Mouse (Mus musculus): Measurements from ENCODE around the gene Os9. TPM values are rescaled to one million over a fixed set of nuclear protein-coding genes. Genes with fewer than 3 reads are reported as not detected.

Os9 gene
- polyA plus RNA-seq, 1 experiment from 2014 or later: 47.8 TPM

DNA sequence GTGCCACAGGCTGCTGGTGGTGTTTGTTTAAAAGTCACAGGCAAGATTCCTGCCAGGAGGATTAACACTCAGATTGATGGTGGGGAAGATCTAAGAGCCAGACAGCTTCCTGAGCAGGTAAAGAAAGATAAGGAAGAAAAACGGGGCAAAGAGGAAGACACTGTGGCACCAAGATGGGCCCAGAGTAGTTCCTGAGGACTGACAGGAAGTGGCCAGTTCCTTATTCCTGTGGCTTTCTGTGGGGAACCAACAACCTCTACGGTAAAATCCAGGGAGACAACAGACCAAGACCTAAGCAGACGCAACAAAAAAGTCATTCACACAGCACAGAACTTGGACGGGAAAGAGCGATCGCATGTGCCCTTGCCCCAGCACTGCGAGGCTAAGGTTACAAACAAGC is 17.3 kb downstream of the Os9 start:
- peaks cover 10% of the 10 kb centered on the region for H3K36me3 ChIP-seq (ENCODE audit: control insufficient read depth, insufficient read depth, low read length)
- no peak for ATAC-seq (ENCODE audit: insufficient number of reproducible peaks, insufficient read depth, low FRiP score, low read depth)
- WGBS: 53% methylated on average over 7 of the region's 7 CpGs
- H3K4me3 ChIP-seq (ENCODE audit: low read depth, low read length): no peak overlapping the region
- H3K9me3 ChIP-seq (ENCODE audit: control insufficient read depth, low read depth, low read length): no peaks in the 10 kb centered on the region
- no peaks in the 10 kb centered on the region for H3K27me3 ChIP-seq (ENCODE audit: control insufficient read depth, insufficient read depth, low read length)
- no peaks in the 10 kb centered on the region for H3K4me1 ChIP-seq (ENCODE audit: control insufficient read depth, insufficient read depth, low read length)
- no peak overlapping the region for H3K9ac ChIP-seq (replicated peaks; ENCODE audit: low read depth, low read length)
- no peak overlapping the region for H3K4me2 ChIP-seq (replicated peaks; ENCODE audit: low read depth, low read length)
- no peak overlapping the region for H3K27ac ChIP-seq (ENCODE audit: low read length)

GRCm38 (mm10) chr10:127101151-127101550 is 19.8 kb downstream of the Os9 start:
- peaks cover 19% of the 10 kb centered on the region for H3K36me3 ChIP-seq (ENCODE audit: control insufficient read depth, insufficient read depth, low read length)
- no peak overlapping the region for H3K9ac ChIP-seq (replicated peaks; ENCODE audit: low read depth, low read length)
- no peak overlapping the region for H3K27ac ChIP-seq (ENCODE audit: low read length)
- ATAC-seq (ENCODE audit: insufficient number of reproducible peaks, insufficient read depth, low FRiP score, low read depth): no peak
- H3K4me2 ChIP-seq (replicated peaks; ENCODE audit: low read depth, low read length): no peak overlapping the region
- WGBS: 80% methylated on average over 6 of the region's 6 CpGs
- H3K4me1 ChIP-seq (ENCODE audit: control insufficient read depth, insufficient read depth, low read length): no peaks in the 10 kb centered on the region
- H3K4me3 ChIP-seq (ENCODE audit: low read depth, low read length): no peak overlapping the region
- no peaks in the 10 kb centered on the region for H3K27me3 ChIP-seq (ENCODE audit: control insufficient read depth, insufficient read depth, low read length)
- H3K9me3 ChIP-seq (ENCODE audit: control insufficient read depth, low read depth, low read length): no peaks in the 10 kb centered on the region

- ATAC-seq (ENCODE audit: insufficient number of reproducible peaks, insufficient read depth, low FRiP score, low read depth): no peak
- 78% methylated on average over 8 of the region's 8 CpGs for WGBS
- H3K4me1 ChIP-seq (ENCODE audit: control insufficient read depth, insufficient read depth, low read length): no peaks in the 10 kb centered on the region
- peaks cover 19% of the 10 kb centered on the region; the same call in 1 of the 2 replicates for H3K36me3 ChIP-seq (ENCODE audit: control insufficient read depth, insufficient read depth, low read length)
- H3K27me3 ChIP-seq (ENCODE audit: control insufficient read depth, insufficient read depth, low read length): no peaks in the 10 kb centered on the region
- H3K9me3 ChIP-seq (ENCODE audit: control insufficient read depth, low read depth, low read length): no peaks in the 10 kb centered on the region
- H3K9ac ChIP-seq (replicated peaks; ENCODE audit: low read depth, low read length): no peak overlapping the region
- no peak overlapping the region for H3K4me3 ChIP-seq (ENCODE audit: low read depth, low read length)
- no peak overlapping the region for H3K4me2 ChIP-seq (replicated peaks; ENCODE audit: low read depth, low read length)
- no peak overlapping the region for H3K27ac ChIP-seq (ENCODE audit: low read length)
Measured at GRCm38 (mm10) chr10:127100414-127100813, 20.5 kb downstream of the Os9 start.

DNA sequence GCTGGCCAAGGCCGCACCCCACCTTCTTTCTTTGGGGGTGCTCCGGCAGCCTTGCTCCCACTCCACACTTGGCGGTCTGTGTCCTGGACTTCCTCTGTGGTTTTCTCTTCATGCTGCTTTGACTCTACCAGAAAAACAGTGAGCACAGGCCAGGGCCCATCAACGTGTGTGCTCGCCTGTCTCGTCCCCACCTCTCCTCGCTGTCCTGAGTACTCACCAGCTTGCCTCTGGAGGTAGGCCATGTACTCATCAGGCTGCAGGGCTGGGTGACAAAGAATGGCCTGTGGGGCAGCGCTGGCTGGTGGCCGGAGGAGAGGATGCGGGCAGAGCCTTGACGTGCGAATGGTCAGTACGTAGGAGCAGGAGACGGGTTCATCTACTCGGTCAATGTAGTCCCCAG is 21.1 kb downstream of the Os9 start:
- ATAC-seq (ENCODE audit: insufficient number of reproducible peaks, insufficient read depth, low FRiP score, low read depth): no peak
- WGBS: 93% methylated on average over 15 of the region's 15 CpGs
- H3K4me2 ChIP-seq (replicated peaks; ENCODE audit: low read depth, low read length): no peak overlapping the region
- H3K9ac ChIP-seq (replicated peaks; ENCODE audit: low read depth, low read length): no peak overlapping the region
- H3K4me3 ChIP-seq (ENCODE audit: low read depth, low read length): no peak overlapping the region
- no peaks in the 10 kb centered on the region for H3K9me3 ChIP-seq (ENCODE audit: control insufficient read depth, low read depth, low read length)
- H3K36me3 ChIP-seq (ENCODE audit: control insufficient read depth, insufficient read depth, low read length): peaks cover 19% of the 10 kb centered on the region; the same call in 1 of the 2 replicates
- no peaks in the 10 kb centered on the region for H3K27me3 ChIP-seq (ENCODE audit: control insufficient read depth, insufficient read depth, low read length)
- H3K4me1 ChIP-seq (ENCODE audit: control insufficient read depth, insufficient read depth, low read length): 0 out of 2 replicates have a peak, but pooled peaks cover 2% of the 10 kb centered on the region
- no peak overlapping the region for H3K27ac ChIP-seq (ENCODE audit: low read length)

- Histone ChIP-seq H3K36me3 (ENCODE audit: control insufficient read depth, insufficient read depth, low read length) (peaks cover 19% of the 10 kb centered on the region; the same call in 1 of the 2 replicates), H3K9ac (replicated peaks; ENCODE audit: low read depth, low read length) (no peak overlapping the region), H3K27ac (ENCODE audit: low read length) (no peak overlapping the region), H3K4me2 (replicated peaks; ENCODE audit: low read depth, low read length) (no peak overlapping the region), H3K9me3 (ENCODE audit: control insufficient read depth, low read depth, low read length) (no peaks in the 10 kb centered on the region), H3K27me3 (ENCODE audit: control insufficient read depth, insufficient read depth, low read length) (no peaks in the 10 kb centered on the region), H3K4me1 (ENCODE audit: control insufficient read depth, insufficient read depth, low read length) (0 out of 2 replicates have a peak, but pooled peaks cover 3% of the 10 kb centered on the region), H3K4me3 (ENCODE audit: low read depth, low read length) (no peak overlapping the region)
- WGBS: 90% methylated on average over 10 of the region's 10 CpGs
- ATAC-seq (ENCODE audit: insufficient number of reproducible peaks, insufficient read depth, low FRiP score, low read depth): no peak
Measured at GRCm38 (mm10) chr10:127099191-127099590, 21.7 kb downstream of the Os9 start.

- no peaks in the 10 kb centered on the region for H3K27me3 ChIP-seq (ENCODE audit: control insufficient read depth, insufficient read depth, low read length)
- H3K4me2 ChIP-seq (replicated peaks; ENCODE audit: low read depth, low read length): no peak overlapping the region
- 78% methylated on average over 20 of the region's 20 CpGs for WGBS
- H3K9me3 ChIP-seq (ENCODE audit: control insufficient read depth, low read depth, low read length): no peaks in the 10 kb centered on the region
- no peak overlapping the region for H3K9ac ChIP-seq (replicated peaks; ENCODE audit: low read depth, low read length)
- H3K36me3 ChIP-seq (ENCODE audit: control insufficient read depth, insufficient read depth, low read length): peaks cover 19% of the 10 kb centered on the region; the same call in 1 of the 2 replicates
- no peak overlapping the region for H3K27ac ChIP-seq (ENCODE audit: low read length)
- no peak for ATAC-seq (ENCODE audit: insufficient number of reproducible peaks, insufficient read depth, low FRiP score, low read depth)
- H3K4me1 ChIP-seq (ENCODE audit: control insufficient read depth, insufficient read depth, low read length): 0 out of 2 replicates have a peak, but pooled peaks cover 3% of the 10 kb centered on the region
- H3K4me3 ChIP-seq (ENCODE audit: low read depth, low read length): no peak overlapping the region
Measured at GRCm38 (mm10) chr10:127098514-127098913, 22.4 kb downstream of the Os9 start.

GRCm38 (mm10) chr10:127094382-127094802 is 26.5 kb downstream of the Os9 start:
- 30% methylated on average over 7 of the region's 7 CpGs for whole genome bisulfite sequencing
- Histone ChIP-seq H3K4me3 (ENCODE audit: low read depth, low read length) (no peak overlapping the region), H3K36me3 (ENCODE audit: control insufficient read depth, insufficient read depth, low read length) (peaks cover 12% of the 10 kb centered on the region; the same call in 1 of the 2 replicates), H3K4me1 (ENCODE audit: control insufficient read depth, insufficient read depth, low read length) (peaks cover 16% of the 10 kb centered on the region), H3K9ac (replicated peaks; ENCODE audit: low read depth, low read length) (no peak overlapping the region), H3K27ac (ENCODE audit: low read length) (no peak overlapping the region), H3K4me2 (replicated peaks; ENCODE audit: low read depth, low read length) (no peak overlapping the region), H3K9me3 (ENCODE audit: control insufficient read depth, low read depth, low read length) (no peaks in the 10 kb centered on the region), H3K27me3 (ENCODE audit: control insufficient read depth, insufficient read depth, low read length) (peaks cover 32% of the 10 kb centered on the region)
- peak; percentile 68 for ATAC-seq (ENCODE audit: insufficient number of reproducible peaks, insufficient read depth, low FRiP score, low read depth)

DNA sequence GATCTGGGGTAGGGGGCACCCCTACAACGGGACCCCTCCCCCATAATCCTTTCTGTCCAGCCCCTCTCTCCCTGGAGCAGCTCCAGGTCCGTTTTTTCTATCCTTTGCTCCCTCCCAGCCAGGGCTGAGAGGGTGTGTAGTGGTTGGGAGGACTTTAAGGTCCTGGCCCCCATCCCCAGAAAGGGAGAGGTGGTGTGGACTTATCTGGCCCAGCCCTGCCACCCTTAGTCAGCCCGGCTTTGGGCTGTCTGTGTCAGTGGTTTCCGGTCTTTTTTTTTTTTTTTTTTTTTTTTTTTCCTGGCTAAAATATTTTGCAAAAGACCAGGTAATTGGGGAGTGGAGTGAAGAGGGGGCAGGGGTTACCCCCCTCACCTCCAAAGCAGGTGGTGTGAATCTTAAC is 28.2 kb downstream of the Os9 start:
- Histone ChIP-seq H3K9ac (replicated peaks; ENCODE audit: low read depth, low read length) (no peak overlapping the region), H3K27me3 (ENCODE audit: control insufficient read depth, insufficient read depth, low read length) (peaks cover 38% of the 10 kb centered on the region)

More for the DNA sequence above, 28.2 kb downstream of the Os9 start:
- H3K36me3 ChIP-seq (ENCODE audit: control insufficient read depth, insufficient read depth, low read length): 0 out of 2 replicates have a peak, but pooled peaks cover 5% of the 10 kb centered on the region
- H3K27ac ChIP-seq (ENCODE audit: low read length): no peak overlapping the region
- peaks cover 16% of the 10 kb centered on the region for H3K4me1 ChIP-seq (ENCODE audit: control insufficient read depth, insufficient read depth, low read length)
- no peak overlapping the region for H3K4me2 ChIP-seq (replicated peaks; ENCODE audit: low read depth, low read length)
- no peak overlapping the region for H3K4me3 ChIP-seq (ENCODE audit: low read depth, low read length)
- WGBS: 53% methylated on average over 4 of the region's 4 CpGs
- H3K9me3 ChIP-seq (ENCODE audit: control insufficient read depth, low read depth, low read length): no peaks in the 10 kb centered on the region
- no peak for ATAC-seq (ENCODE audit: insufficient number of reproducible peaks, insufficient read depth, low FRiP score, low read depth)
